Mouse (Mus musculus) stomach, embryonic 15.5 days (tissue): ENCODE measurements around the gene Thap7. TPM values are rescaled to one million over a fixed set of nuclear protein-coding genes. Genes with fewer than 3 reads are reported as not detected.
"Not testable (repeated sequence)": the region's sequence is repeated elsewhere in the genome, so short reads cannot be mapped to it uniquely, and the experiment has no call there.

Source experiments
- ATAC-seq: fragments of 200-750 bp; cut with Nextera tagmentation; 2 replicates; pipeline ENCODE4 v1.8.0; 2017; ENCODE audit warnings: low read depth, moderate number of reproducible peaks, moderate TSS enrichment; ENCODE audit not compliant: insufficient read depth, low FRiP score
- H3K27ac ChIP-seq: fragments of 300-500 bp; sonication (generic); 2 replicates; pipeline ENCODE4 v1.5.1; 2015; ENCODE audit warnings: mild to moderate bottlenecking, inconsistent platforms
- H3K27me3 ChIP-seq: fragments of 300-500 bp; sonication (generic); replicated peaks from 2 replicates; pipeline ENCODE4 v1.6.1; 2015; ENCODE audit warnings: inconsistent platforms
- H3K36me3 ChIP-seq: fragments of 300-500 bp; sonication (generic); 2 replicates; pipeline ENCODE4 v1.6.1; 2015; ENCODE audit warnings: inconsistent platforms
- H3K4me1 ChIP-seq: fragments of 300-500 bp; sonication (generic); 2 replicates; pipeline ENCODE4 v1.6.1; 2015; ENCODE audit warnings: inconsistent platforms
- H3K4me2 ChIP-seq: fragments of 300-500 bp; sonication (generic); 2 replicates; pipeline ENCODE4 v1.6.1; 2015; ENCODE audit warnings: mild to moderate bottlenecking, inconsistent platforms
- H3K4me3 ChIP-seq: fragments of 300-500 bp; sonication (generic); replicated peaks from 2 replicates; pipeline ENCODE4 v1.5.1; 2015; ENCODE audit warnings: inconsistent platforms
- H3K9ac ChIP-seq: fragments of 300-500 bp; sonication (generic); 2 replicates; pipeline ENCODE4 v1.6.1; 2015; ENCODE audit warnings: inconsistent platforms
- H3K9me3 ChIP-seq: fragments of 300-500 bp; sonication (generic); 2 replicates; pipeline ENCODE4 v1.6.1; 2016; ENCODE audit warnings: inconsistent platforms
- WGBS: fragments of 180-500 bp; shearing (Covaris S2); methylation state at CpG from one replicate; pipeline ENCODE4 v1.1.7; 2015; 5-methylcytosine and 5-hydroxymethylcytosine counted together
- polyA plus RNA-seq: library from polyadenylated mRNA; unstranded; fragments of >200 nt; fragmentation: Nextera tagmentation; extraction: Ambion mirVana; gene quantifications from 2 replicates; pipeline ENCODE4 v1.2.1, GENCODE M21; 2015

Thap7 gene
- polyA plus RNA-seq, 1 experiment from 2014 or later, result 60.8 TPM

- Histone ChIP-seq H3K4me2 (peak overlapping the region; percentile 43), H3K4me1 (peaks cover 45% of the 10 kb centered on the region), H3K9ac (no peak overlapping the region), H3K36me3 (no peaks in the 10 kb centered on the region), H3K27me3 (no peaks in the 10 kb centered on the region), H3K4me3 (no peak overlapping the region), H3K9me3 (no peaks in the 10 kb centered on the region), H3K27ac (no peak overlapping the region)
- 2% methylated on average over 5 of the region's 5 CpGs for WGBS
- ATAC-seq, result no peak
Measured at GRCm38 (mm10) chr16:17557947-17558480, 27.1 kb upstream of the Thap7 start.

- Histone ChIP-seq H3K4me2 (no peak overlapping the region), H3K27ac (no peak overlapping the region), H3K9ac (no peak overlapping the region), H3K4me3 (no peak overlapping the region), H3K27me3 (no peaks in the 10 kb centered on the region), H3K4me1 (peaks cover 41% of the 10 kb centered on the region), H3K36me3 (no peaks in the 10 kb centered on the region), H3K9me3 (no peaks in the 10 kb centered on the region)
- 55% methylated on average over 4 of the region's 4 CpGs for WGBS
- no peak for ATAC-seq
Measured at GRCm38 (mm10) chr16:17556907-17557306, 26.0 kb upstream of the Thap7 start.

GRCm38 (mm10) chr16:17556180-17556579 lies 25.2 kb upstream of the Thap7 start:
- H3K27me3 ChIP-seq, result no peaks in the 10 kb centered on the region
- no peak for ATAC-seq
- no peak overlapping the region for H3K27ac ChIP-seq
- WGBS, result 82% methylated on average over 4 of the region's 4 CpGs
- no peaks in the 10 kb centered on the region for H3K9me3 ChIP-seq
- H3K4me1 ChIP-seq, result peaks cover 35% of the 10 kb centered on the region
- no peak overlapping the region for H3K4me2 ChIP-seq
- H3K9ac ChIP-seq, result no peak overlapping the region
- H3K36me3 ChIP-seq, result no peaks in the 10 kb centered on the region
- H3K4me3 ChIP-seq, result no peak overlapping the region

GRCm38 (mm10) chr16:17554702-17555101 lies 23.8 kb upstream of the Thap7 start:
- WGBS, result 19% methylated on average over 4 of the region's 4 CpGs
- not testable (repeated sequence) for H3K27ac ChIP-seq, H3K36me3 ChIP-seq, H3K27me3 ChIP-seq, ATAC-seq, H3K9me3 ChIP-seq, H3K4me2 ChIP-seq, H3K9ac ChIP-seq, H3K4me3 ChIP-seq
- H3K4me1 ChIP-seq, result peaks cover 30% of the 10 kb centered on the region

- peak; percentile 91 for ATAC-seq
- no peaks in the 10 kb centered on the region for H3K9me3 ChIP-seq
- H3K36me3 ChIP-seq, result no peaks in the 10 kb centered on the region
- H3K27ac ChIP-seq, result peak overlapping the region; percentile 69
- no peaks in the 10 kb centered on the region for H3K27me3 ChIP-seq
- peak overlapping the region; percentile 19 for H3K4me3 ChIP-seq
- H3K9ac ChIP-seq, result no peak overlapping the region
- H3K4me1 ChIP-seq, result peaks cover 27% of the 10 kb centered on the region
- H3K4me2 ChIP-seq, result peak overlapping the region; percentile 47
- WGBS, result 9% methylated on average over 18 of the region's 18 CpGs
Measured at GRCm38 (mm10) chr16:17553910-17554685, 23.2 kb upstream of the Thap7 start.

GRCm38 (mm10) chr16:17552837-17553236 lies 21.9 kb upstream of the Thap7 start:
- Histone ChIP-seq H3K9ac (no peak overlapping the region), H3K4me1 (peaks cover 16% of the 10 kb centered on the region), H3K27ac (no peak overlapping the region), H3K4me2 (no peak overlapping the region), H3K27me3 (no peaks in the 10 kb centered on the region), H3K36me3 (no peaks in the 10 kb centered on the region), H3K9me3 (no peaks in the 10 kb centered on the region), H3K4me3 (no peak overlapping the region)
- 62% methylated on average over 7 of the region's 7 CpGs for WGBS
- ATAC-seq, result no peak

- no peaks in the 10 kb centered on the region for H3K36me3 ChIP-seq
- no peak overlapping the region for H3K27ac ChIP-seq
Measured at GRCm38 (mm10) chr16:17542632-17543031, 11.7 kb upstream of the Thap7 start.

GRCm38 (mm10) chr16:17536584-17536983 lies 5.6 kb upstream of the Thap7 start:
- no peaks in the 10 kb centered on the region for H3K27me3 ChIP-seq
- no peaks in the 10 kb centered on the region for H3K36me3 ChIP-seq
- H3K4me3 ChIP-seq, result no peak overlapping the region
- H3K4me1 ChIP-seq, result peaks cover 4% of the 10 kb centered on the region; the same call in 1 of the 2 replicates
- no peak overlapping the region for H3K27ac ChIP-seq
- no peak overlapping the region for H3K4me2 ChIP-seq
- no peaks in the 10 kb centered on the region for H3K9me3 ChIP-seq
- no peak overlapping the region for H3K9ac ChIP-seq
- 92% methylated on average over 3 of the region's 3 CpGs for WGBS
- ATAC-seq, result no peak

More at GRCm38 (mm10) chr16:17542632-17543031, 11.7 kb upstream of the Thap7 start:
- Histone ChIP-seq H3K4me2 (no peak overlapping the region), H3K4me3 (no peak overlapping the region), H3K9ac (no peak overlapping the region), H3K9me3 (no peaks in the 10 kb centered on the region), H3K27me3 (no peaks in the 10 kb centered on the region), H3K4me1 (no peaks in the 10 kb centered on the region)
- ATAC-seq, result no peak
- WGBS, result 66% methylated on average over 2 of the region's 2 CpGs

- no peak overlapping the region for H3K4me3 ChIP-seq
- H3K9me3 ChIP-seq, result no peaks in the 10 kb centered on the region
Measured at GRCm38 (mm10) chr16:17532676-17533329, 1.9 kb upstream of the Thap7 start.

GRCm38 (mm10) chr16:17532271-17532670 lies 1.3 kb upstream of the Thap7 start:
- WGBS, result 68% methylated on average over 4 of the region's 4 CpGs
- no peak overlapping the region for H3K27ac ChIP-seq
- no peak overlapping the region for H3K4me3 ChIP-seq
- no peaks in the 10 kb centered on the region for H3K27me3 ChIP-seq
- H3K9me3 ChIP-seq, result no peaks in the 10 kb centered on the region
- peaks cover 10% of the 10 kb centered on the region; the same call in 1 of the 2 replicates for H3K36me3 ChIP-seq
- no peak for ATAC-seq
- H3K9ac ChIP-seq, result no peak overlapping the region
- no peak overlapping the region for H3K4me2 ChIP-seq
- peaks cover 14% of the 10 kb centered on the region; the same call in 1 of the 2 replicates for H3K4me1 ChIP-seq

More at GRCm38 (mm10) chr16:17532676-17533329, 1.9 kb upstream of the Thap7 start:
- H3K36me3 ChIP-seq, result peaks cover 7% of the 10 kb centered on the region; the same call in 1 of the 2 replicates
- H3K27me3 ChIP-seq, result no peaks in the 10 kb centered on the region
- H3K27ac ChIP-seq, result no peak overlapping the region
- no peak for ATAC-seq
- peaks cover 14% of the 10 kb centered on the region; the same call in 1 of the 2 replicates for H3K4me1 ChIP-seq
- no peak overlapping the region for H3K9ac ChIP-seq
- H3K4me2 ChIP-seq, result no peak overlapping the region
- 67% methylated on average over 14 of the region's 14 CpGs for WGBS

- no peaks in the 10 kb centered on the region for H3K9me3 ChIP-seq
- peak overlapping the region; percentile 75 for H3K4me3 ChIP-seq
- no peak for ATAC-seq
- peaks cover 31% of the 10 kb centered on the region for H3K36me3 ChIP-seq
- H3K9ac ChIP-seq, result peak overlapping the region; percentile 74
- peak overlapping the region; percentile 99 for H3K27ac ChIP-seq
- H3K4me1 ChIP-seq, result peaks cover 14% of the 10 kb centered on the region; the same call in 1 of the 2 replicates
- peak overlapping the region; percentile 83 for H3K4me2 ChIP-seq
- WGBS, result 15% methylated on average over 17 of the region's 17 CpGs
- no peaks in the 10 kb centered on the region for H3K27me3 ChIP-seq
Measured at GRCm38 (mm10) chr16:17529981-17530586, 852 bp downstream of the Thap7 start.
